Mouse (Mus musculus) myocyte (in vitro differentiated cells): ENCODE data around the gene Alox12. TPM values are rescaled to one million over a fixed set of nuclear protein-coding genes. Genes with fewer than 3 reads are reported as not detected.

Experiments used
- H3K27me3 ChIP-seq: one replicate; pipeline ENCODE4 v1.6.1; 2011; ENCODE audit not compliant: control insufficient read depth, insufficient read depth, insufficient read length
- H3K36me3 ChIP-seq: one replicate; pipeline ENCODE4 v1.6.1; 2011; ENCODE audit not compliant: control insufficient read depth, insufficient read depth
- H3K4me2 ChIP-seq: one replicate; pipeline ENCODE4 v1.6.1; 2011; ENCODE audit warnings: low read depth, control low read depth
- H3K4me3 ChIP-seq: one replicate; pipeline ENCODE4 v1.5.1; 2011; ENCODE audit warnings: mild to moderate bottlenecking, control low read depth, moderate library complexity
- H3K79me2 ChIP-seq: one replicate; pipeline ENCODE4 v1.6.1; 2011; ENCODE audit not compliant: control insufficient read depth, insufficient read depth
- H3ac ChIP-seq: one replicate; pipeline ENCODE4 v1.6.1; 2011; ENCODE audit not compliant: control insufficient read depth, insufficient read length
- CEBPB ChIP-seq: IDR thresholded peaks from 2 replicates; pipeline ENCODE4 v1.6.1; 2011; ENCODE audit warnings: mild to moderate bottlenecking, moderate library complexity; ENCODE audit not compliant: poor library complexity, insufficient read depth, severe bottlenecking
- E2F4 ChIP-seq: IDR thresholded peaks from one replicate; pipeline ENCODE4 v1.6.1; 2011; ENCODE audit warnings: mild to moderate bottlenecking, control low read depth, moderate library complexity; ENCODE audit not compliant: insufficient read depth
- MAX ChIP-seq: IDR thresholded peaks from one replicate; pipeline ENCODE4 v1.6.1; 2011; ENCODE audit warnings: low read depth, mild to moderate bottlenecking, control low read depth
- MYOD1 ChIP-seq, 3 experiments: IDR thresholded peaks; one replicate each; pipeline ENCODE4 v1.6.1; 2011; ENCODE audit warnings: control low read depth in 2 of 3, low read depth in 2 of 3, mild to moderate bottlenecking in 2 of 3, moderate library complexity in 1 of 3; ENCODE audit not compliant: insufficient read length in 2 of 3, control insufficient read depth in 1 of 3
- MYOG ChIP-seq, 3 experiments: IDR thresholded peaks; one replicate each; pipeline ENCODE4 v1.6.1; 2011; ENCODE audit warnings: control low read depth in 2 of 3, low read depth in 2 of 3, mild to moderate bottlenecking in 2 of 3; ENCODE audit not compliant: insufficient read length in 2 of 3, control insufficient read depth in 1 of 3, insufficient read depth in 1 of 3
- POLR2A ChIP-seq: IDR thresholded peaks from one replicate; pipeline ENCODE4 v1.6.1; 2011; ENCODE audit warnings: low read depth, mild to moderate bottlenecking, control low read depth, moderate library complexity; ENCODE audit not compliant: insufficient read length
- POLR2AphosphoS2 ChIP-seq: IDR thresholded peaks from one replicate; pipeline ENCODE4 v1.6.1; 2011; ENCODE audit warnings: low read depth, control low read depth; ENCODE audit not compliant: insufficient read length
- REST ChIP-seq: IDR thresholded peaks from one replicate; pipeline ENCODE4 v1.6.1; 2011; ENCODE audit warnings: mild to moderate bottlenecking, control low read depth, moderate library complexity; ENCODE audit not compliant: insufficient read depth, insufficient read length
- SRF ChIP-seq: IDR thresholded peaks from one replicate; pipeline ENCODE4 v1.6.1; 2011; ENCODE audit warnings: low read depth; ENCODE audit not compliant: control insufficient read depth, insufficient read length
- TCF12 ChIP-seq: IDR thresholded peaks from one replicate; pipeline ENCODE4 v1.6.1; 2011; ENCODE audit warnings: mild to moderate bottlenecking, control low read depth; ENCODE audit not compliant: poor library complexity, insufficient read depth, severe bottlenecking
- TCF3 ChIP-seq: IDR thresholded peaks from one replicate; pipeline ENCODE4 v1.6.1; 2011; ENCODE audit warnings: low read depth, control low read depth; ENCODE audit not compliant: insufficient read length
- USF1 ChIP-seq: IDR thresholded peaks from one replicate; pipeline ENCODE4 v1.6.1; 2011; ENCODE audit warnings: low read depth, mild to moderate bottlenecking, control low read depth, moderate library complexity
- polyA plus RNA-seq: library from polyadenylated mRNA; unstranded; fragments of >200 nt; fragmentation: generic; extraction: Trizol; gene quantifications from one replicate; pipeline ENCODE4 v1.2.1, GENCODE M21; 2012; ENCODE audit warnings: missing spikeins

Alox12 gene
- polyA plus RNA-seq, 1 experiment: 0.25 TPM

- Histone ChIP-seq H3ac (no peak overlapping the region), H3K27me3 (peaks cover 28% of the 10 kb centered on the region), H3K79me2 (no peaks in the 10 kb centered on the region), H3K36me3 (no peaks in the 10 kb centered on the region), H3K4me3 (no peak overlapping the region), H3K4me2 (no peak overlapping the region)
- no peak for TF ChIP-seq MAX
- TF ChIP-seq MYOD1 (IDR thresholded peaks at IDR 0.05; ENCODE audit: control insufficient read depth in 1 of 3, insufficient read length in 2 of 3, low read depth in 2 of 3): no peak
- no peak for TF ChIP-seq MYOG (IDR thresholded peaks at IDR 0.05; ENCODE audit: control insufficient read depth in 1 of 3, insufficient read depth in 1 of 3, insufficient read length in 2 of 3, low read depth in 2 of 3)
- no peak for TF ChIP-seq POLR2A
- no peak for TF ChIP-seq USF1
- TF ChIP-seq SRF: no peak
- TF ChIP-seq TCF3: no peak
- TF ChIP-seq POLR2AphosphoS2: no peak
- no peak for TF ChIP-seq REST
- TF ChIP-seq TCF12: no peak
- no peak for TF ChIP-seq E2F4
- no peak for TF ChIP-seq CEBPB
Measured at GRCm38 (mm10) chr11:70247136-70247845, 7.9 kb downstream of the Alox12 start.

GRCm38 (mm10) chr11:70242591-70242990, 12.6 kb downstream of the Alox12 start:
- TF ChIP-seq MAX: no peak
- no peak for TF ChIP-seq POLR2AphosphoS2
- no peak for TF ChIP-seq CEBPB
- no peak for TF ChIP-seq MYOD1 (IDR thresholded peaks at IDR 0.05; ENCODE audit: control insufficient read depth in 1 of 3, insufficient read length in 2 of 3, low read depth in 2 of 3)
- TF ChIP-seq MYOG (IDR thresholded peaks at IDR 0.05; ENCODE audit: control insufficient read depth in 1 of 3, insufficient read depth in 1 of 3, insufficient read length in 2 of 3, low read depth in 2 of 3): no peak
- no peak for TF ChIP-seq SRF
- TF ChIP-seq TCF12: no peak
- no peak for TF ChIP-seq E2F4
- no peak for TF ChIP-seq REST
- no peak for TF ChIP-seq USF1
- no peak for TF ChIP-seq TCF3
- no peak for TF ChIP-seq POLR2A
- Histone ChIP-seq H3K27me3 (peaks cover 15% of the 10 kb centered on the region), H3K79me2 (peaks cover 13% of the 10 kb centered on the region), H3K4me3 (no peak overlapping the region), H3ac (no peak overlapping the region), H3K36me3 (no peaks in the 10 kb centered on the region), H3K4me2 (no peak overlapping the region)

GRCm38 (mm10) chr11:70239541-70240279, 15.4 kb downstream of the Alox12 start, which contains the start of the genes Gm21988 and Rnasek:
Gene Gm21988, minus strand, starts transcription at chr11:70239830.
Gene Rnasek, minus strand, starts transcription at chr11:70239842.
- H3K27me3 ChIP-seq: peaks cover 5% of the 10 kb centered on the region
- peak within 1 kb of the TSS; percentile 4 for H3ac ChIP-seq
- peaks cover 13% of the 10 kb centered on the region for H3K79me2 ChIP-seq
- peak within 1 kb of the TSS; percentile 60 for H3K4me3 ChIP-seq
- TF ChIP-seq SRF: no peak
- TF ChIP-seq USF1: peak; percentile 100
- peak in 2 of 3 experiments; percentile 17 to 23 for TF ChIP-seq MYOD1 (IDR thresholded peaks at IDR 0.05; ENCODE audit: control insufficient read depth in 1 of 3, insufficient read length in 2 of 3, low read depth in 2 of 3)
- peak in 1 of 3 experiments; percentile 28 for TF ChIP-seq MYOG (IDR thresholded peaks at IDR 0.05; ENCODE audit: control insufficient read depth in 1 of 3, insufficient read depth in 1 of 3, insufficient read length in 2 of 3, low read depth in 2 of 3)
- TF ChIP-seq CEBPB: no peak
- TF ChIP-seq MAX: no peak
- TF ChIP-seq POLR2A: peak; percentile 89
- peak; percentile 70 for TF ChIP-seq POLR2AphosphoS2
- H3K36me3 ChIP-seq: no peaks in the 10 kb centered on the region
- peak within 1 kb of the TSS; percentile 88 for H3K4me2 ChIP-seq

GRCm38 (mm10) chr11:70238591-70239440, 16.3 kb downstream of the Alox12 start:
- peaks cover 5% of the 10 kb centered on the region for H3K27me3 ChIP-seq
- H3K79me2 ChIP-seq: peaks cover 13% of the 10 kb centered on the region
- TF ChIP-seq POLR2AphosphoS2 (peak; percentile 21), MYOG (IDR thresholded peaks at IDR 0.05; ENCODE audit: control insufficient read depth in 1 of 3, insufficient read depth in 1 of 3, insufficient read length in 2 of 3, low read depth in 2 of 3) (no peak)

More at GRCm38 (mm10) chr11:70238591-70239440, 16.3 kb downstream of the Alox12 start:
- H3ac ChIP-seq: peak overlapping the region; percentile 4
- peak overlapping the region; percentile 88 for H3K4me2 ChIP-seq
- no peaks in the 10 kb centered on the region for H3K36me3 ChIP-seq
- H3K4me3 ChIP-seq: peak overlapping the region; percentile 60
